In genomic region chr9:121877052-121877740, GRCm38 (mm10) we compare ENCODE assay signal across 9 mouse cellular contexts. TPM values are rescaled to one million over a fixed set of nuclear protein-coding genes. Genes with fewer than 3 reads are reported as not detected.
DNase-seq lines count a peak whose midpoint lies in the region; ATAC-seq and TF ChIP-seq lines count a peak whose summit lies in the region.
"Had no signal": no experiment of that assay in that cellular context is flagged by ENCODE, and none has a peak within 500 bp of the region (broad histone marks: within the 10 kb centered on the region; RNA-seq: fewer than 3 reads in every experiment).

No protein-coding gene starts in this region.

- WGBS in thymus, adult 2 months = 50% methylated on average over 3 of the region's 3 CpGs
- WGBS in embryonic facial prominence, embryonic 10.5 days = 30% methylated on average over 3 of the region's 3 CpGs
- 16% methylated on average over 3 of the region's 3 CpGs for WGBS in liver, embryonic 14.5 days (ENCODE audit: insufficient replicate concordance)
- WGBS in small intestine, adult 2 months = 6% methylated on average over 3 of the region's 3 CpGs

- H3K9me3 ChIP-seq in embryonic facial prominence, embryonic 10.5 days = no peaks in the 10 kb centered on the region
- H3K9me3 ChIP-seq in liver, embryonic 14.5 days (ENCODE audit: control insufficient read depth, low read length) = no peaks in the 10 kb centered on the region
- H3K9me3 ChIP-seq: neural tube, embryonic 12.5 days had no signal

- H3K9ac ChIP-seq in liver, embryonic 14.5 days (replicated peaks) = no peak overlapping the region
- H3K9ac ChIP-seq: neural tube, embryonic 12.5 days had no signal

- ATAC-seq in liver, embryonic 14.5 days (ENCODE audit: insufficient read depth) = no peak

- H3K27ac ChIP-seq in thymus, adult 2 months (ENCODE audit: control insufficient read depth, insufficient read depth, low read length) = no peak overlapping the region
- no peak overlapping the region for H3K27ac ChIP-seq in embryonic facial prominence, embryonic 10.5 days (replicated peaks)
- no peak overlapping the region for H3K27ac ChIP-seq in liver, embryonic 14.5 days
- H3K27ac ChIP-seq in small intestine, adult 2 months (ENCODE audit: insufficient read depth, low read depth, low read length) = no peak overlapping the region
- H3K27ac ChIP-seq: neural tube, embryonic 12.5 days had no signal

- peaks cover 8% of the 10 kb centered on the region for H3K4me1 ChIP-seq in thymus, adult 2 months (replicated peaks; ENCODE audit: control insufficient read depth, insufficient read depth, low read length)
- H3K4me1 ChIP-seq in embryonic facial prominence, embryonic 10.5 days = peaks cover 3% of the 10 kb centered on the region; the same call in 1 of the 2 replicates
- peaks cover 0 to 2% of the 10 kb centered on the region in 2 experiments; a peak in 2 of 4 replicates for H3K4me1 ChIP-seq in liver, embryonic 14.5 days (replicated peaks; ENCODE audit: control insufficient read depth in 2 of 2, insufficient read depth in 2 of 2, low read length in 1 of 2)
- peaks cover 14% of the 10 kb centered on the region; the same call in 1 of the 2 replicates for H3K4me1 ChIP-seq in small intestine, adult 2 months (ENCODE audit: control insufficient read depth, insufficient read depth, insufficient read length, low read length)
- H3K4me1 ChIP-seq: neural tube, embryonic 12.5 days had no signal

- H3K4me2 ChIP-seq in liver, embryonic 14.5 days (ENCODE audit: low read depth) = no peak overlapping the region
- H3K4me2 ChIP-seq: neural tube, embryonic 12.5 days had no signal

- no peak for TF ChIP-seq POLR2A in thymus, adult 2 months (IDR thresholded peaks at IDR 0.05; ENCODE audit: control insufficient read depth, extremely low read depth, insufficient read depth, low read length, poor library complexity)
- no peak for TF ChIP-seq POLR2A in small intestine, adult 2 months (IDR thresholded peaks at IDR 0.05; ENCODE audit: low read depth, low read length)

- TF ChIP-seq EP300 in liver, embryonic 14.5 days (IDR thresholded peaks at IDR 0.05; ENCODE audit: low read depth) = no peak

- no peak for TF ChIP-seq CTCF in thymus, adult 2 months (IDR thresholded peaks at IDR 0.05; ENCODE audit: borderline replicate concordance, control insufficient read depth, extremely low read depth, insufficient read depth, low read length, poor library complexity)
- TF ChIP-seq CTCF in liver, embryonic 14.5 days (IDR thresholded peaks at IDR 0.05; ENCODE audit: low read depth) = peak; percentile 77
- peak; percentile 67; the same call in 1 of the 2 replicates for TF ChIP-seq CTCF in small intestine, adult 2 months (IDR thresholded peaks at IDR 0.05; ENCODE audit: extremely low read depth, insufficient read length, insufficient replicate concordance, low read depth, low read length)

- H3K4me3 ChIP-seq in thymus, adult 2 months (ENCODE audit: control insufficient read depth, insufficient read depth, low read length) = no peak overlapping the region
- no peak overlapping the region for H3K4me3 ChIP-seq in embryonic facial prominence, embryonic 10.5 days
- no peak overlapping the region for H3K4me3 ChIP-seq in liver, embryonic 14.5 days (ENCODE audit: insufficient read depth in 1 of 2, low read depth in 2 of 2, low read length in 2 of 2)
- no peak overlapping the region for H3K4me3 ChIP-seq in small intestine, adult 2 months (ENCODE audit: low read depth, low read length)
- H3K4me3 ChIP-seq: neural tube, embryonic 12.5 days had no signal

- DNase-seq in thymus, adult 2 months = peak; percentile 22
- DNase-seq in thymus, postnatal 25 days = no peak
- DNase-seq in adrenal gland, postnatal 25 days = peak; percentile 34
- DNase-seq in embryonic facial prominence, embryonic 10.5 days (ENCODE audit: low spot score) = peak; percentile 45
- peak; percentile 51 to 70 for DNase-seq in kidney, adult 8-10 months
- no peak for DNase-seq in liver, embryonic 14.5 days (ENCODE audit: low read depth in 3 of 3, low spot score in 3 of 3)

- no peaks in the 10 kb centered on the region for H3K27me3 ChIP-seq in thymus, adult 2 months (ENCODE audit: control insufficient read depth, insufficient read depth, low read length)
- H3K27me3 ChIP-seq in embryonic facial prominence, embryonic 10.5 days (replicated peaks; ENCODE audit: low read depth, poor library complexity, severe bottlenecking) = no peaks in the 10 kb centered on the region; the same call in 1 of the 2 replicates
- H3K27me3 ChIP-seq in liver, embryonic 14.5 days (ENCODE audit: control insufficient read depth, insufficient read depth, low read length) = no peaks in the 10 kb centered on the region
- H3K27me3 ChIP-seq in small intestine, adult 2 months (ENCODE audit: control insufficient read depth, insufficient read depth, low read length) = no peaks in the 10 kb centered on the region
- H3K27me3 ChIP-seq: neural tube, embryonic 12.5 days had no signal

- no peaks in the 10 kb centered on the region for H3K36me3 ChIP-seq in thymus, adult 2 months (ENCODE audit: control insufficient read depth, insufficient read depth, low read length)
- H3K36me3 ChIP-seq in embryonic facial prominence, embryonic 10.5 days (replicated peaks) = no peaks in the 10 kb centered on the region
- H3K36me3 ChIP-seq in liver, embryonic 14.5 days (replicated peaks; ENCODE audit: control insufficient read depth, insufficient read depth, low read depth) = no peaks in the 10 kb centered on the region
- no peaks in the 10 kb centered on the region for H3K36me3 ChIP-seq in small intestine, adult 2 months (ENCODE audit: control insufficient read depth, insufficient read depth, low read length)
- H3K36me3 ChIP-seq: neural tube, embryonic 12.5 days had no signal

RNA-seq across cellular contexts. Expression of gene Higd1a, which starts 19.0 kb away (rescaled TPM):
- polyA plus RNA-seq in thymus, adult 2 months (2012; rRNA removed) = 9.1 and 17.6 TPM in 2 replicates
- total RNA-seq in adrenal gland, postnatal 25 days (2021) = 77.9 and 79.7 TPM in 2 replicates
- polyA plus RNA-seq in embryonic facial prominence, embryonic 10.5 days (2016; fragmentation: Nextera tagmentation; extraction: Ambion mirVana) = 195 and 201 TPM in 2 replicates
- polyA plus RNA-seq in liver, embryonic 14.5 days (2012; rRNA removed) = 12.9 and 20.8 TPM in 2 replicates
- 97.4 and 119 TPM in 2 replicates for polyA plus RNA-seq in liver, embryonic 14.5 days (2014; fragmentation: Nextera tagmentation; extraction: Ambion mirVana)
- 7.0 and 11.4 TPM in 2 replicates for polyA plus RNA-seq in small intestine, adult 2 months (2012; rRNA removed)

RNA-seq across cellular contexts. Expression of gene Ackr2, which starts 21.0 kb away (rescaled TPM):
- polyA plus RNA-seq in thymus, adult 2 months (2012; rRNA removed) = 0.99 and 1.0 TPM in 2 replicates
- total RNA-seq in adrenal gland, postnatal 25 days (2021) = 0.33 and 0.52 TPM in 2 replicates
- 0.18 and 0.52 TPM in 2 replicates for polyA plus RNA-seq in embryonic facial prominence, embryonic 10.5 days (2016; fragmentation: Nextera tagmentation; extraction: Ambion mirVana)
- 0.07 and 0.08 TPM in 2 replicates for polyA plus RNA-seq in liver, embryonic 14.5 days (2012; rRNA removed)
- polyA plus RNA-seq in liver, embryonic 14.5 days (2014; fragmentation: Nextera tagmentation; extraction: Ambion mirVana) = 0.20 and 0.37 TPM in 2 replicates
- polyA plus RNA-seq in small intestine, adult 2 months (2012; rRNA removed) = 0.42 and 1.4 TPM in 2 replicates

RNA-seq across cellular contexts. Expression of gene Ccdc13, which starts 37.9 kb away (rescaled TPM):
- 0.18 and 0.34 TPM in 2 replicates for polyA plus RNA-seq in thymus, adult 2 months (2012; rRNA removed)
- 1.3 and 1.5 TPM in 2 replicates for total RNA-seq in adrenal gland, postnatal 25 days (2021)
- polyA plus RNA-seq in embryonic facial prominence, embryonic 10.5 days (2016; fragmentation: Nextera tagmentation; extraction: Ambion mirVana) = 0.83 and 1.2 TPM in 2 replicates
- polyA plus RNA-seq in liver, embryonic 14.5 days (2012; rRNA removed) = not detected in 2 replicates
- not detected in 2 replicates for polyA plus RNA-seq in liver, embryonic 14.5 days (2014; fragmentation: Nextera tagmentation; extraction: Ambion mirVana)
- 0.65 TPM in 1 of 2 replicates, not detected in the other for polyA plus RNA-seq in small intestine, adult 2 months (2012; rRNA removed)

RNA-seq across cellular contexts. Expression of gene Cyp8b1, which starts 38.9 kb away (rescaled TPM):
- 0.74 and 1.6 TPM in 2 replicates for polyA plus RNA-seq in thymus, adult 2 months (2012; rRNA removed)
- total RNA-seq in adrenal gland, postnatal 25 days (2021) = 0.36 and 2.7 TPM in 2 replicates
- not detected in 2 replicates for polyA plus RNA-seq in embryonic facial prominence, embryonic 10.5 days (2016; fragmentation: Nextera tagmentation; extraction: Ambion mirVana)
- 0.67 and 0.74 TPM in 2 replicates for polyA plus RNA-seq in liver, embryonic 14.5 days (2012; rRNA removed)
- polyA plus RNA-seq in liver, embryonic 14.5 days (2014; fragmentation: Nextera tagmentation; extraction: Ambion mirVana) = 1.5 and 1.8 TPM in 2 replicates
- polyA plus RNA-seq in small intestine, adult 2 months (2012; rRNA removed) = not detected in 2 replicates
- total RNA-seq: gastrocnemius, postnatal 36 days had no signal
- polyA plus RNA-seq: neural tube, embryonic 12.5 days had no signal

Comparison
In these comparisons a context has a peak if more than half of its experiments do, and no peak if none do; other contexts are left out.
1. DNase-seq: peak in thymus, adult 2 months (single experiment), adrenal gland, postnatal 25 days (single experiment), embryonic facial prominence, embryonic 10.5 days (single experiment) and kidney, adult 8-10 months (2 of 2); none in thymus, postnatal 25 days (single experiment) and liver, embryonic 14.5 days (0 of 3).